In the genomic region with DNA sequence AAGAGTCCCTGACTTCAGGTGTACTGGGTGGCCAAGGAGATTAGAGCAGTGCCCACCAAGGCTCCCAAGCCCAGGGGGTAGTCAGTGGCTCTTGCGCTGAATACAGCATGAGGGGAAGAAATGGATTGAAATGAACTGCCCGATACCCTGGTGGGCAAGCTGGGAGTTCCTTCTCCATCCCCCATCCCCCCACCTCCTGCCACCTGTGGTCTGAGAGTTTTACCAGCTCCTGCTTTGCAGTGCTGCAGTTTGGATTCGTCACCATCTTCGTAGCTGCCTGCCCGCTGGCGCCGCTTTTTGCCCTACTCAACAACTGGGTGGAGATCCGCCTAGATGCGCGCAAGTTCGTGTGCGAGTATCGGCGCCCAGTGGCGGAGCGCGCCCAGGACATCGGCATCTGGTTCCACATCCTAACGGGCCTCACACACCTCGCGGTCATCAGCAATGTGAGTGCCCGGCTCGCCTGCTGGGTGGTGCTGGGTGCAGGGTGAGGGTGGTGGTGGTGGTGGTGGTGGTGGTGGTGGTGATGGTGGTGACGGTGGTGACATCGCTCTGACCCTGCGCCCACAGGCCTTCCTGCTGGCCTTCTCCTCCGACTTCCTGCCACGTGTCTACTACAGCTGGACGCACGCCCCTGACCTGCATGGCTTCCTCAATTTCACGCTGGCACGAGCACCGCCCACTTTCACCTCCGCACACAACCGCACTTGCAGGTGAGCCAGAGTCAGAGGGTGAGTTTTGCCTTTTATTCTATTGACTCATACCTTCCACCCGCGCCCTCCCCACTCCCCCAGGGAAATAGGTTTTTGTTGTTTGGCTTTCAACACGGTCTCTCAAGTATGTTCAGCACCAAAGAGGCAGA, we compare ENCODE assay signal across 8 mouse cellular contexts. TPM values are rescaled to one million over a fixed set of nuclear protein-coding genes. Genes with fewer than 3 reads are reported as not detected.
A peak's percentile ranks its signal among the peaks of the same experiment; 100 is the strongest.
DNase-seq lines count a peak whose midpoint lies in the region; ATAC-seq and TF ChIP-seq lines count a peak whose summit lies in the region.

No protein-coding gene starts in this region.

- H3K4me3 ChIP-seq in kidney, postnatal 0 days (replicated peaks; ENCODE audit: low read depth, low read length) = peak overlapping the region; percentile 20
- peak overlapping the region; percentile 28 for H3K4me3 ChIP-seq in heart, postnatal 0 days (ENCODE audit: low read depth, low read length)
- H3K4me3 ChIP-seq in liver, embryonic 16.5 days (ENCODE audit: low read depth, low read length) = peak overlapping the region; percentile 31
- peak overlapping the region; percentile 15; the same call in 1 of the 2 replicates for H3K4me3 ChIP-seq in neural tube, embryonic 11.5 days (ENCODE audit: low read depth, low read length)

- no peaks in the 10 kb centered on the region for H3K27me3 ChIP-seq in kidney, postnatal 0 days (ENCODE audit: insufficient read depth, low read length)
- 0 out of 2 replicates have a peak, but pooled peaks cover 6% of the 10 kb centered on the region for H3K27me3 ChIP-seq in heart, postnatal 0 days (ENCODE audit: control insufficient read depth, insufficient read depth, low read length)
- H3K27me3 ChIP-seq in liver, embryonic 16.5 days (ENCODE audit: control insufficient read depth, insufficient read depth, low read depth, low read length) = no peaks in the 10 kb centered on the region
- H3K27me3 ChIP-seq in neural tube, embryonic 11.5 days (ENCODE audit: control insufficient read depth, insufficient read depth, low read length) = no peaks in the 10 kb centered on the region

- H3K27ac ChIP-seq in kidney, postnatal 0 days = no peak overlapping the region
- no peak overlapping the region for H3K27ac ChIP-seq in heart, postnatal 0 days (ENCODE audit: low read depth)
- H3K27ac ChIP-seq in liver, embryonic 16.5 days (ENCODE audit: low read length) = no peak overlapping the region
- H3K27ac ChIP-seq in neural tube, embryonic 11.5 days (ENCODE audit: low read depth, low read length) = no peak overlapping the region

- DNase-seq in kidney, postnatal 0 days (ENCODE audit: low spot score) = peak; percentile 16
- DNase-seq in kidney, adult 18-20 months = no peak
- no peak for DNase-seq in heart, postnatal 0 days (ENCODE audit: low spot score)
- DNase-seq in neural tube, embryonic 11.5 days (ENCODE audit: low spot score) = peak; percentile 21
- DNase-seq in gastrocnemius, postnatal 36 days = no peak
- no peak for DNase-seq in gastrocnemius, postnatal 14 days

- intact Hi-C loops in gastrocnemius, postnatal 36 days (cut with DNase I) = no loop called here
- intact Hi-C loops in gastrocnemius, postnatal 14 days (cut with DNase I; ENCODE audit: low total_unique reads) = no loop called here

- 0 out of 2 replicates have a peak, but pooled peaks cover 4% of the 10 kb centered on the region for H3K4me1 ChIP-seq in kidney, postnatal 0 days (replicated peaks; ENCODE audit: insufficient read depth, low read length)
- no peaks in the 10 kb centered on the region for H3K4me1 ChIP-seq in heart, postnatal 0 days (ENCODE audit: control insufficient read depth, insufficient read depth)
- H3K4me1 ChIP-seq in liver, embryonic 16.5 days (ENCODE audit: control insufficient read depth, low read depth, low read length) = no peaks in the 10 kb centered on the region
- no peaks in the 10 kb centered on the region for H3K4me1 ChIP-seq in neural tube, embryonic 11.5 days (ENCODE audit: control insufficient read depth, insufficient read depth, low read length)

- TF ChIP-seq EP300 in heart, postnatal 0 days (IDR thresholded peaks at IDR 0.05; ENCODE audit: low read depth) = no peak

- 0 out of 2 replicates have a peak overlapping the region, but pooled peaks have one; percentile 35 for H3K9ac ChIP-seq in kidney, postnatal 0 days (ENCODE audit: low read depth, low read length)
- no peak overlapping the region for H3K9ac ChIP-seq in heart, postnatal 0 days (replicated peaks; ENCODE audit: low read depth, low read length)
- H3K9ac ChIP-seq in liver, embryonic 16.5 days (ENCODE audit: low read depth, low read length) = no peak overlapping the region; the same call in 1 of the 2 replicates
- no peak overlapping the region for H3K9ac ChIP-seq in neural tube, embryonic 11.5 days (ENCODE audit: low read length)

- H3K4me2 ChIP-seq in kidney, postnatal 0 days (ENCODE audit: low read length) = peak overlapping the region; percentile 55
- H3K4me2 ChIP-seq in heart, postnatal 0 days (ENCODE audit: low read depth, low read length) = peak overlapping the region; percentile 48
- peak overlapping the region; percentile 44 for H3K4me2 ChIP-seq in liver, embryonic 16.5 days (ENCODE audit: low read depth, low read length)
- H3K4me2 ChIP-seq in neural tube, embryonic 11.5 days (ENCODE audit: low read depth) = peak overlapping the region; percentile 36

- no peak for TF ChIP-seq CTCF in kidney, postnatal 0 days (IDR thresholded peaks at IDR 0.05; ENCODE audit: low read depth)
- TF ChIP-seq CTCF in heart, postnatal 0 days (IDR thresholded peaks at IDR 0.05; ENCODE audit: low read depth) = no peak

- 15% methylated on average over 38 of the region's 38 CpGs for WGBS in kidney, postnatal 0 days
- 17% methylated on average over 38 of the region's 38 CpGs for WGBS in heart, postnatal 0 days
- 15% methylated on average over 38 of the region's 38 CpGs for WGBS in liver, embryonic 16.5 days (ENCODE audit: insufficient replicate concordance)
- 17% methylated on average over 38 of the region's 38 CpGs for WGBS in neural tube, embryonic 11.5 days

- peaks cover 6% of the 10 kb centered on the region for H3K36me3 ChIP-seq in kidney, postnatal 0 days (ENCODE audit: insufficient read depth, low read length)
- H3K36me3 ChIP-seq in heart, postnatal 0 days (replicated peaks; ENCODE audit: control insufficient read depth, insufficient read depth, low read length) = peaks cover 2% of the 10 kb centered on the region; the same call in 1 of the 2 replicates
- peaks cover 2% of the 10 kb centered on the region; the same call in 1 of the 2 replicates for H3K36me3 ChIP-seq in liver, embryonic 16.5 days (ENCODE audit: control insufficient read depth, insufficient read depth)
- no peaks in the 10 kb centered on the region; the same call in 1 of the 2 replicates for H3K36me3 ChIP-seq in neural tube, embryonic 11.5 days (ENCODE audit: control insufficient read depth, insufficient read depth, low read length)

- no peaks in the 10 kb centered on the region for H3K9me3 ChIP-seq in kidney, postnatal 0 days (replicated peaks; ENCODE audit: low read length)
- H3K9me3 ChIP-seq in heart, postnatal 0 days (replicated peaks; ENCODE audit: control insufficient read depth, low read length) = no peaks in the 10 kb centered on the region
- H3K9me3 ChIP-seq in liver, embryonic 16.5 days (replicated peaks; ENCODE audit: control insufficient read depth, low read length) = no peaks in the 10 kb centered on the region
- no peaks in the 10 kb centered on the region for H3K9me3 ChIP-seq in neural tube, embryonic 11.5 days (ENCODE audit: control insufficient read depth, low read length)

- ATAC-seq in kidney, postnatal 0 days (replicated peaks; ENCODE audit: low FRiP score, low read depth) = peak; percentile 46
- ATAC-seq in activated CD4-positive, CD25-positive, alpha-beta regulatory T cell, adult 4 months = peak; percentile 61
- peak; percentile 18; the same call in 1 of the 2 replicates for ATAC-seq in heart, postnatal 0 days (ENCODE audit: insufficient read depth, low read depth)
- no peak; the same call in 1 of the 2 replicates for ATAC-seq in liver, embryonic 16.5 days (ENCODE audit: low read depth)
- ATAC-seq in neural tube, embryonic 11.5 days (ENCODE audit: insufficient read depth, low FRiP score, low TSS enrichment) = no peak

RNA-seq across cellular contexts. Expression of a gene that starts 27.7 kb away (rescaled TPM):
- 0.26 and 0.31 TPM in 2 replicates for polyA plus RNA-seq in kidney, postnatal 0 days (2015; fragmentation: Nextera tagmentation; extraction: Ambion mirVana)
- under 1 TPM in 1 of 2 experiments, not detected in 1; 0.38 TPM for polyA plus RNA-seq in activated CD4-positive, CD25-positive, alpha-beta regulatory T cell, adult 4 months (2017; shearing (Covaris generic))
- not detected in 2 replicates for total RNA-seq in heart, postnatal 0 days (2014; rRNA removed; ENCODE audit: low replicate concordance)
- polyA plus RNA-seq in heart, postnatal 0 days (2015; fragmentation: Nextera tagmentation; extraction: Ambion mirVana) = 0.11 TPM in 1 of 2 replicates, not detected in the other
- polyA plus RNA-seq in liver, embryonic 16.5 days (2015; fragmentation: Nextera tagmentation; extraction: Ambion mirVana) = 0.12 and 0.14 TPM in 2 replicates
- polyA plus RNA-seq in neural tube, embryonic 11.5 days (2014; fragmentation: Nextera tagmentation; extraction: Ambion mirVana) = 0.23 and 0.32 TPM in 2 replicates
- total RNA-seq in gastrocnemius, postnatal 36 days (2021) = not detected
- total RNA-seq in gastrocnemius, postnatal 14 days (2021) = not detected

RNA-seq across cellular contexts. Expression of a gene that starts 58.1 kb away (rescaled TPM):
- polyA plus RNA-seq in kidney, postnatal 0 days (2015; fragmentation: Nextera tagmentation; extraction: Ambion mirVana) = 6.0 and 7.2 TPM in 2 replicates
- 1 to 10 TPM; 2.1 to 2.4 TPM for polyA plus RNA-seq in activated CD4-positive, CD25-positive, alpha-beta regulatory T cell, adult 4 months (2017; shearing (Covaris generic))
- total RNA-seq in heart, postnatal 0 days (2014; rRNA removed; ENCODE audit: low replicate concordance) = 4.3 and 5.7 TPM in 2 replicates
- polyA plus RNA-seq in heart, postnatal 0 days (2015; fragmentation: Nextera tagmentation; extraction: Ambion mirVana) = 1.9 and 2.2 TPM in 2 replicates
- polyA plus RNA-seq in liver, embryonic 16.5 days (2015; fragmentation: Nextera tagmentation; extraction: Ambion mirVana) = 5.7 and 5.9 TPM in 2 replicates
- 17.4 and 18.9 TPM in 2 replicates for polyA plus RNA-seq in neural tube, embryonic 11.5 days (2014; fragmentation: Nextera tagmentation; extraction: Ambion mirVana)
- under 1 TPM; 0.20 TPM for total RNA-seq in gastrocnemius, postnatal 36 days (2021)
- 1 to 10 TPM in 1 of 2 experiments, under 1 TPM in 1; 0.89 to 1.4 TPM for total RNA-seq in gastrocnemius, postnatal 14 days (2021)

RNA-seq across cellular contexts. Expression of a gene that starts 58.8 kb away (rescaled TPM):
- 47.9 and 51.4 TPM in 2 replicates for polyA plus RNA-seq in kidney, postnatal 0 days (2015; fragmentation: Nextera tagmentation; extraction: Ambion mirVana)
- polyA plus RNA-seq in activated CD4-positive, CD25-positive, alpha-beta regulatory T cell, adult 4 months (2017; shearing (Covaris generic)) = 10 to 100 TPM; 68.9 to 74.5 TPM
- 2.8 and 3.2 TPM in 2 replicates for total RNA-seq in heart, postnatal 0 days (2014; rRNA removed; ENCODE audit: low replicate concordance)
- 38.3 and 43.0 TPM in 2 replicates for polyA plus RNA-seq in heart, postnatal 0 days (2015; fragmentation: Nextera tagmentation; extraction: Ambion mirVana)
- 29.4 and 31.9 TPM in 2 replicates for polyA plus RNA-seq in liver, embryonic 16.5 days (2015; fragmentation: Nextera tagmentation; extraction: Ambion mirVana)
- polyA plus RNA-seq in neural tube, embryonic 11.5 days (2014; fragmentation: Nextera tagmentation; extraction: Ambion mirVana) = 78.2 and 79.0 TPM in 2 replicates
- total RNA-seq in gastrocnemius, postnatal 36 days (2021) = 10 to 100 TPM; 18.9 to 22.7 TPM
- 10 to 100 TPM; 15.4 to 20.2 TPM for total RNA-seq in gastrocnemius, postnatal 14 days (2021)

Comparison
In these comparisons a context has a peak if more than half of its experiments do, and no peak if none do; other contexts are left out.
1. DNase-seq: peak in kidney, postnatal 0 days (single experiment) and neural tube, embryonic 11.5 days (single experiment); none in kidney, adult 18-20 months (single experiment), heart, postnatal 0 days (single experiment), gastrocnemius, postnatal 36 days (0 of 2) and gastrocnemius, postnatal 14 days (single experiment).
2. ATAC-seq: peak in kidney, postnatal 0 days (single experiment), activated CD4-positive, CD25-positive, alpha-beta regulatory T cell, adult 4 months (single experiment) and heart, postnatal 0 days (single experiment); none in liver, embryonic 16.5 days (single experiment) and neural tube, embryonic 11.5 days (single experiment).
3. Peak in every context shown above with its lines, with median percentiles within 50 percentile points of each other: H3K4me2 ChIP-seq and H3K4me3 ChIP-seq.